Mouse (Mus musculus) cerebellum, adult 11 months (tissue): ENCODE measurements around the gene Dnm3.

ENCODE experiments used
- DNase-seq: peaks from one replicate; pipeline ENCODE4 v3.0.0; 2022

Gene Dnm3

DNA sequence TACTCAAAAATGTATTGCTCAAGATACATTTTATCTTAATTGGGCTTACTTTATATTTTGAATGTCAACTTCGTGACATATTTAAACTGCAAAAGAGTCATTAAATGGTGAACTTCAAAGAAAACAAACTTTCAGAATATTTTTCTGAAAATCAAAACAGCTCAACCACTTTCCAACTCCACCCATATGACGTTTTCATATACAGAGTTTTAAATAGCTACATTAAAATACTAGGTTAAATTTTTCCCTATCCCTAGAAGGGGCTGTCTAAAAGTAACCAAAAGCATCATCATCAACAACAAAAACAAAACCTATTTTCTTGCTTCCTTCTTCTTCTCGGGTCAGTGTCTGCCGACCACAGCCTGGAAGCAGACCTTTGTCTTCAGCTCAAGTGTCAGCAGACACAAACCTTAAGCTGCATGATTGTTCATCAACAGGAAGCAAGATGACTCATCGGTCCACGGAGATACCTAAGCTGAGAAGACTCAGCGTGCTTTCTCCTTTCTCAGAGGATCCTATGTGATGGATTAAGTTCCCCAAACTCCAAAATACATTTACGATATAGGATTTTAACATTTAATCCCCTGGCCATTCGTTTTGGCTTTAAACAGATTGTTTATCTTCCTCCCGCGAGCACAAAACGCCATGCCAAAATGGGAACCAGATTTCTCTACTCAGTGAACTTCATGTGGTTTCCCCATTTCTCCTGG lies 270.7 kb downstream of the Dnm3 start:
- no peak for DNase-seq

DNA sequence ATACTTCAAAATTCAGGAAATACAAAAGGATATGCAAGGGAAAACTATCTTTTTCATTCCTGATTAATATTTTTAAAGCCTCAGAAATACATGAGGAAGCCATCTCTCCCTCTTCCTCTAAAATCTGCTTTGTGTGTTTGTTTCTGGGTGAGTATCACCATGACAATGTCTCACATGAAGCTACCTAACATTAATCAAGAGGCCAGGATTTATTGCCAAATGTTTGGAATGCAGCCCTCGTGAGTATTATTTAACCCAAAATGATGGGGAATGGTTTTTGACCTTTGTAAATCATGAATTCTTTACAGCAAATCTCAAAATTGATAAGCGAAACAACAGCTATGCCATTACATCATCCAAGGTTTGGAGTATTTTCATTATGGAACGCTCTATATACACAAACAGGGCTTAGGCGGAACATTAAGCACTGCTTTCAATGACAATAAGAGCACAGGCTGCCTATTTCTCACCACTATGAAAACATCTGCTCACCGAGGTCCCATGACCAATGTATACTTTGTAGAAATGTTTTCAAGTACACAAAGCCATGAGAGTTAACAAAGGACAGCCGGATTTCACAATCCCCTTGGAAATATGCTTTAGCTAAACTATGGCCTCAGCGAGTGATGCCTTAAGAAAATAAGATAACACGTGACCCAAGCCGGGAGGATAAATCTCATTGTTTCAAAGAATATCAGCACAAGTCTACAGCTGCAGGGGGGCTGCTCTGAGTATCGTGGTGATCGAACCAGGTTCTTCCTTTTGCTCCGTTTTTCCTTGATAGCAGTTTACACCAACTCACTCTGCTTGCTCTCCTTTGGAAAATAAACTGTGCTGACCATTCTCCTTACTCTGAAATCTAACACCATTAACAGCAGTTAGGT lies 275.1 kb downstream of the Dnm3 start:
- DNase-seq = no peak

DNA sequence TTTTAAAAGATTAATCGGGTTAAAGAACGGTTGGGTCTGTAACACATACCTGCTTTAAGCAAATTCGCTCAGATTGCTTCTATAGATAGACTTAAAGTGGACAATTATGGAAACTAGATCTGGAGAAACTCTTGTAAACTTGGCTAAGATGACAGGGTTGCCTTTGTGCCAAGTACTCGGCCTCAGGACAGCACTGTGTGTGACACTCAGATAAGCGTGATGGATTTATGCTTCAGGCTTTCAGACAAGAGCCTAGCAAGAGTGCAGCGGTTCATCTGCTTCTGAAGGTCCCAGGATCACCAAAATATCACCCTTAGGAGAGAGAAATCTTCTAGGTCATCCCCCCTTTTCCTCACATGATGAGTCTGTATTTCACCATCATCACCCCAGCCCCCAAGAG lies 277.4 kb downstream of the Dnm3 start:
- DNase-seq = no peak

DNA sequence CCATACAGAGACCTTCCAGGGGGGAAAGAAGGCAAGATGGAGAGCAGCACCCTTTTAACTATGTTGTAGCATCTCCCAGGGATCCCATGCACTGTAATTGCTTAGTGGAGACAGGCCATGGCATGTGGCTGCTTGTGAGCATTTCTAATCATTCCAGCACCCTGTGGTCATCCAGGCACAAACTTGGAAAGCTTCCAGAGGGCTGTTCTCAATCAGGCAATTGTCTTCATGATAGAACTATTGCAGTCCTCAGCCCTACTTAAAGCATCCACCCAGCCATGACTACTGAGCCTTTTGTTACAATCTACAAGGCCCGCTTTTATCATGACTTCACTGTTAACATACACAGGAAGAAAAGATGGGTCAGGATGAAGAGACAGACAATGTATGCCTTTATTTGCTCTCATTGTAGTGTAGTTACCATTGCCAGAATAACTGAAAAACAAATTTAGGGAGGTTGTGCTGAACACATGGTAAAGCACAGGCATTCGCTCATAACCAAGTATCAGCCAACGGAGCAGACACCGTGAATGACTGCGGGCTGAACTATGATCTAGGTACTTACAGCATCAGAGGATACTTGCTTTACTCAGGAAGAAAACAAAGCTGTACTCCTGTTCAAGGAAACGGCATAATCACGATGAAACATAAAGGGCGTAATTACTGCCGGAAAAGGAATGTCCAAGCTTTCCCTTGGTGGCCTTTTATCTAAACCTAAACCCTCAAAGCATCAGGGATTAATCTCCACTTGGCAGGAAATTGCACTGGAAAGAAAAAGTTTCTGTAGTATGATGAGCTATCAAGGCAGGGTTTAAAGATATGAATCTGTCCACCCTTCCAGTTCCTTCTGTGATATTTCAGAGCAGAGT lies 280.8 kb downstream of the Dnm3 start:
- DNase-seq = peak; percentile 38

DNA sequence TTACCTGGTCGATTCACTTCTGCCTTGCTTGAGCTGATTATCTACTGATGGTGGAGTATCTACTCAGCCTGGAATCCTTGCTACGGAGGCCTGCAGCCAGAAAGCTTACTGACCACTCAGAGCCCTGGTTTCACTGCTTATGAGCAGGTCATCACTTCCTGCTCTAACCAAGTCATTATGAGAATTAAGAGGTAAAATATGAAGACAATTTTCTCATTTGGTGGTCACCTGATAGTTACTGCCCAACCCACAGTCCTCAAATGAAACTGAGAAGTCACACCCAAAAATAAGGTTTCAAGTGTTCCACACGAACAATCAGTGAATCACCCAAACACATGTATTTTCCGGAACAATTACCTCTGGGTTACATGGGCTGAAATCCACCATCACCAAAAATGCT lies 289.1 kb downstream of the Dnm3 start:
- DNase-seq = no peak

DNA sequence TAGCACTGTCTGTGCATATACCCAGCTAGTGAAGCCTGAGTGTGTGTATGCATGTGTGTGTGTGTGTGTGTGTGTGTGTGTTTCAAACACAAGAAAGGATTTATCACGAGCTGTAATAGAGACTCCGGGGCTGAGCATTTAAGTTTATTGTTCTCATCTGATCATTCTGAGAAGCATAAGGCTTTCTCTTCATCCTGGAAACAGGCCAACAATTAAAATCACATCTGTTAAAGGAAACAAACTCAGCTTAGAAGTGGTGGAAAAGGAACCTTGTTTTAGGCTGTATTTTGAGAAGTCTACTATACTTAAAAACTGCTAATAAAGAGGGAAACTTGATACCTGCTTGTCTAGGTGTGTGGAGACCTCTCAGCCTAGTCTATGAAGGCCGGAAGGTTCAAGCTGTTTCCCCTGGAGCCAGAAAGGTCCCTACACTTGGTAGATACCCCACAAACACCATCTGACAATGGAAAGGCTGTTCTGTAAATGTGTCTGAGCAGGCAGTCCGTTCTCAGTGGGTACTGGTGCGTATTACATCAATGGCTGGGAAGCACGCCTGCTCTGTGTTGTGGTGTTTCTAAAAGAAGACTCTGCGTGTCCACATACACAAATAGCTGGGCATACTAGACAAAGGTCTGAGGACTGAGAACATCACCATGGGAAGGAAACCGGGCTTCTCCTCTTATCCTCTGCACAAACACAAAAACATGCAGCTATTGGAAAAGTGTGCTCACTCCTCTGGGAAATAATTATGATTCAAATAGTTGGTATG lies 290.3 kb downstream of the Dnm3 start:
- no peak for DNase-seq

DNA sequence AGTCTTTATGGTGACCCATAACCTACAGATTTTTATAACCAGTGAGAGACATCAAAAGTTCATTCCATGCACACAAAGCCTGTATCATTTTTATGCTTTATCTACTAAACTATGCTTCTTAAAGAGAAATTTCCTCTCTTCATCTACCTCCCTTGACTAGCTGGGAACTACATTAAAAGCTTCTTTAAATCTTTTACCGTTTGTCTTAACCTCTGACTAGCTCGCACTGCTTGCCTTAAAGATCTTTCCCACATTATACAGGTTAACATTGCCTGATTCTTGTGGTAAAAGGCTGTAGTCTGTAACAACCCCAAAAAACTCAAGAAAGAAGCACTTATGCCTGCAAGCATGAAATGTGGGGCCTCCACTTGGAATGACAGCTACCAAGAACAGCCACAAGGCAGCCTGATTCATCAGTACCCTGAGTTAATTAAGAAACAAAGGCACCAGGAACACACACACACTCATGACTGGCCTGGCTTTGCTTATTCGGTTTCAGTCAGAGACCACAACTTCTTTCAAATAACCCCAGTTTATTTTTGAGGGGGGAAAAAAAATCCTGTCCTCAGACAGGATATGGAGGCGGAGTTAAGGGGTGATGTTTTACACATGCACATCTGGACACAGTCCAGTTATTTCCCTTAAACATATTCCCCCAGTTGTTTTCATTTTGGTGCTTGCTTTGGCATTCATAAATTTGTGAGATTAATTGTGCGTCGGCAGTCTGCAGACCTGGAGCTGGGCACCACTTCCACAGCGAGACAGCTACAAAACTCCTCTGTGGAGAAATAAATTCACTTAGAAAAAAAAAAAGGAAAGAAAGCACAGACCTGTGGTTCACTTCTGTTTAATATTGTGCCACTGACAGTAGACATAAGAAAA lies 291.1 kb downstream of the Dnm3 start:
- no peak for DNase-seq

DNA sequence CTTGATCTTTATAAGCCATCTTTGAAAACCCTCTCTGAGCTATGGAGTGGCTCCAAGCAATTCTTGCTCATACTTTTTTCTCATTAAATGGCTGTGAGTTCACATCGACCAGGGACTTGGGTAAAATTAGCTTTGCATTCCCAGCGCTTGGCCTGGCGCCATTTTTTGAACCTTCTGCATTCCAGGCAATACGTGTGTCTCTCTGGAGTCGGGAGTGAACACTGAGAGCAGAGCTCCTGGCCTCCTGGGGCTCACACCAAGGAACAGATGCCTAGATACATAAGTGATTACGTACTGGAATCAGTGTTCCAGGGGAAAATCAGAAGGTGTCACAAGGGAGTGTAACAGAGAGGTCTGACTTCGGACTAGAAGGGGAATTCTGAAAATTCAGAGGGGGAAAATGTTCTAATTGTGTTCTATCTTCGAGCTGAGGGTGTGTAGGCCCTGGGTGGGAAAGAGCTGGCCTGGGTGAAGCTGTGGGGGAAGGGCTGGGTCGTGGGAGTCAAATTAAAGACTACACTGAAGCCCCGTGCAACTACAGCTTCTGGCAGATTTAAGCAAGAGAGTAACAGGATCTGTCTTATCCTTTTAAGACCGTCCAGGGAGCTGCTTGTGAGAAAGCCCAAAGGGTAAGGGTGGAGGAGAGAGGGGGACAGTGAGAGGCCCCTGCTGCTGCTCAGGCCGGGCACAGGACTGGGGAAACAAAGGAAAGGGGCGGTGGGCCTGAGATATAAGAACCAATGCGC lies 293.7 kb downstream of the Dnm3 start:
- peak; percentile 62 for DNase-seq

DNA sequence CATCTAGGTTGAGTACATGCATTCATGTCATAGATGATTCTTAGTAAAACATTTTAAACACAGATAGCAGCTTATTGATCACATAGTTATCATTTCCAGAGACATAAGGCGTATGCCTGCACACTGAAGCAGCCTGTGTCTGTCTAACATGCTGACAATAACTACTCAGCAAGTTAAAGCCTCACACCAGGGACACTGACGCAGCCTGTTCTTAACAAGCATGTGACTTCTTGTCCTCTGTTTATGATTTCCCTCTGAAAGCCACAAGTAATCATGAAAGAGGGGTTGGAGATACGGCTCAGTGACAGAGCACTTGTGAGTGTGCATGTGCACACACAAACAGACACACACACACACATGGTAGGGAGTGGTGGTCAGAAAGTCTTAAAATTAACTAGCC lies 294.4 kb downstream of the Dnm3 start:
- no peak for DNase-seq

DNA sequence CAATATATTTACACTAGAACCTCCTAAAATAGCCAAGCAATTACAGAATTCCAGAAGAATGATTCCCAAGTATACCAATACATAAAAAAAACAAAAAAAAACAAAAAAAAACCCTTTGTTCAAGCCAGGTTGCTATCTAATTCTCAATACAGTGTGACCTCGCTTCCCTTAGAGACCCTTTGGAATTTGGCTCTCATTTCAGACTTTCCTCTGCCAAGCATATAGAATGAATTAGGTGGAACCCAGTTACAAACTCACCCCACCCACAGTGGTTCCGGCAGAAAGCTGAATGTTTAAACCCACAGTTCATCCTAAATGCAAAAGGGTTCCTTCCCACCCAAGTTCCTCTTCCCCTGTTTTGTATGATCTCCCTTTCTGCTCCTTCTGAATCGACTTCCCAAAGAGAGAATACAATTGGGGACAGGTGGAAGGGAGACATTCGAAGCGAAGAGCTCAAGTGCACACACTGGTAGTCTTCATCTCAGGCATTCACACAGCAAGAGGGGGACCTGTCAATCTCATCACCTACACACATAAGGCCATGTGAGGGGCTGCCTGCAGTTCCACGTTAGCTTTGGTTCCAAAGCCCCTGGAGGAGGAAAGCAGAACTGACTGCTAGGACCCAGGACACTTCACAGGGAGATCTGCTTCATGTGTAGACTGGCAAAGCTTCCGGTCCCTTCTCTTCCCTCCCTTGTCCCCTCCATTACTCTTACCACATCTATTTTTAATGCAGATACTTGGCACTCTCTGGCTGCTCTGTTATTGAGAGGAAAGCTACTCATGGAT lies 296.5 kb downstream of the Dnm3 start:
- DNase-seq = no peak

DNA sequence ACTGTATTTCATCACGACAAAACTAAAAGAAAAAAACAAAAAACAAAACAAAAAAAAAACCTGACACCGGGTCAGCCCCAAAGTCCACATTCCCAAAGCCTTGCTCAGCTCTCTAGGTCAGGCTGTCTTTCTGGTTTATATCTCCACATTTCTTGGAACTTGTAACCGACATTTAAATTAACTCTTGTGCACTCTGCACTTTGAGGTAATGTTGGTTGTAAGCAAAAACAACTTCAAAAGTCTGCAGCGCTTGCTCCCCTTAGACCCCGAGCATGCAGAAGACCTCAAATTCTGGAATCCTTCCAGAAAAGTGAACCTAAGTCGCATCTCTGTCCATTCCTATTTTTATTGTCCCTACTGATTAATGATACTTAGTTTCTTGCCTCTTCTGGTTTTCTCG lies 297.4 kb downstream of the Dnm3 start:
- no peak for DNase-seq

DNA sequence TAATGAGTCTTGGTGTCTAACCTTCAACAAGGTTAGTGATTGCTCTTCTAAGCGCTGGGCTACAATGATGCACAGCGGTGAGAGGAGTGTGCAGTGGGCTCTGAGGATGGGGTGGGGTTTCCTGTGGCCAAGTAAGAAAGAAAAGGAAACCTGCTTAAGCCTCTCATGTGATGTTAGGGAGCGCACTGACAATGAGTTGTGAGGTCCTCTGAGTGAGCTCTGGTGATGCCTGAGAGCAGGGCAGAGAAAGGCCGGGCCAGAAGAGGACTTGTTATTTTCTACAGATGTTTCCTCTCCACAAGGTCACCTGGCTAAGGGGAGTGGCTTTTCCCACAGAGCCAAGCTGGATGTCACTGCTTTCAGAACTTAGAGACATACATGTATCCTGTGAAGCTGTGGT lies 298.4 kb downstream of the Dnm3 start:
- DNase-seq = no peak

DNA sequence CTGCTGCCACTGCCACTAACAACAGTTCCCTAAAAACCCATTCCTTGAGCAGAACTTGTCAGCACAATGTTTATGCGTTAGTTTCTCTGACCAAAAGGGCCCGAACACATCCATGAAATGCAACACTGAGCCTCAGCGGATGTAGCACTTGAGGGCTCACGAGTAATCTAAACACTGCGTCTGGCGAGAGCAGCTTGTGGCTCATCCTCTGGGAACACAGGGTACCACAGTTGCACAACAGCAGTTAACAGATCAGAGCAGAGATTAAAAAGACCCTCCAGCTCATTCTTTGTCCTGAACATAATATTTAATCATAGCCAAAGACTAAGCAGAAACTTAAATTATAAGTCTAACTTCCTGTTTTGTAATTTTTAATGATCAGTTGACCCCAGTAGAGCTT lies 305.0 kb downstream of the Dnm3 start:
- DNase-seq = no peak

DNA sequence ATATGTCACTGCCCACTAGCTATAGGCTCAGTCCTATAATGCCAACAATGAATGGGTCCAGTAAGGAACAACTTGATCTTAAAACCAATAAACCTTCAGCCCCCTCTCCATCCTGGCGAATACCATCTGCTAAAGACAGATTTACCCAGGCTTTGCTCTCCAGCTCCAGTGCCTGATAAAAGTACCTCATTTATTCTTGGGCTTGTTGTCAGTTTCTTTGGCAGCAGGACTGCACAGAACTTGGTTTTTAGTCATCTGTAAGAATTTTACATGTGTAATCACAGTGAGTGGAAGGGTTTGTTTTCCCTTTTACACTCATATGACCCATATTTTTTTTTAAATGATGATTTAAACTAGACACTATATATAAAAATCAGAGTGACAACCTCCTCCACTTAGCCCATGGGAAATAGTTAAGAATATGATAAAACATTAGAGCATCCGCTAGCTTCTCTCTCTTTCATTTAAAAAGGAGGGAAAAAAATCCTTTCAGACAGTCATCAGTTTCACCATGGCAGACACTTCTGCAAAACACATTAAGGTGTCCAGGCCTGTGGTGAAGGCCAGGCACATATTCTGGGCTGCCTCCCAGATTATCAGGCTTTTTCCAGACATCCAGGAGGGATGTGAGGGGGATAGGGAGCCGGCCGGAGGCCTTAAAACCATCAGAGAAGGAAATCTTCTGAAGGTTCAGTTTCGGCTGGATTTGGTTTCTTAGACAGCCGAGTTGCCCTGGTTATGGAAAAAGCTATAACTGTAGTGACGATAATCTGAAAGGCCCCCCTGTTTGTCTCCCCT lies 313.9 kb downstream of the Dnm3 start:
- DNase-seq = no peak

DNA sequence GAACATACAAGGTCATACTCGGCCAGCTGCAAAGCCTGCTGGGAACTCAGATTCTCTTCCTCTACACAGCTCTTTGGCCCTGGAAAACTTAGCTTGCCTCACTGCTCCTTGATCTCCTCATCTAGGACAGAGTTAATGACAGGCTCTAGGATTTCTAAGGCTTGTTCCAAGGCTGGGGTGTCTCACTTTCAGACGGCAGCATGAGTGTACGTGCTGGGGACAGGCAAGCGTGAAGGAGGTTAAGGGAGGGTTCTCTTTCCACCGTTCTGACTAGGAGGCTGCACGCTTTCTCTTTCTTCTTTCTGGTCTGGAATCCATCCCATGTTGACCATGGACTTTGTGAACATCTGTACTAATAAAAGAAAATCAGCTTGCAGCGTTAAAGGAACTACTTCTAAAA lies 315.2 kb downstream of the Dnm3 start:
- DNase-seq = no peak

DNA sequence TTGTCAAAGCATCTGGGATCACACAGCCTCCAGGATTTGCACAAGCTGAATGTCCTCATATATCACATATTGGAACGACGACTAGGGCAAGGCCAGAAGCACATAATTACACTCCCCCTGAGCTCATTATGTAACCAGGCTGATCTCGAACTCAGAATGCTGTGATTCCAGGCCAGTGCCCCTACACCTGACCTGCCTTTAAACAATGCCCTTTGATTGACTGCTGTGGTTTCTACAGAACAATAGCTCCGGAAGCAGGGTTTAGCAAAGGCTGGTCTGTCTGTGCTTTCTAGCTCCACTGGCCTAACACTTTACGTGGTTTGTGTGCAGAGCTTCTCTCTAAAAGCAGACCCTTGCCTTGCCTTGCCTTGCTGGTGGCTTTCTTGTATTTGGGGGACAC lies 315.6 kb downstream of the Dnm3 start:
- no peak for DNase-seq

DNA sequence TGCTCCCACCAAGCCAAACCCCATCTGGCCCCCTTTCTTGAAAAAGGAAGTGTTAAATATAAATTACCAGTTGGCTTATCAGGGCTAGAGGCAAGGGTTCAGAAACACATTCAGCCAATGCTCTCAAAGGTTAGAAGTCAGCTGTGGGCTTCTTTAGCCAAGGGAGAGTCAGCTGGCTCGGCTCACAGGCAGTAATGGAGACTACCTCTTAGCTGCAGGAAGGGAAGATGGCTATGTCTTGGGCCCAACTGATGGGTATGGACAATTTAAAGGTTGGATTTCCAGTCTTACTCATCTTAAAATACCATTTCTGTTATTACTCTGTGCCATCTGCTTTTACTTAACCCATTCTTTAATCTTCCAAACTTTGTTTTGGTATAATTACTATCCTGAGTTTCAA lies 317.1 kb downstream of the Dnm3 start:
- DNase-seq = no peak

DNA sequence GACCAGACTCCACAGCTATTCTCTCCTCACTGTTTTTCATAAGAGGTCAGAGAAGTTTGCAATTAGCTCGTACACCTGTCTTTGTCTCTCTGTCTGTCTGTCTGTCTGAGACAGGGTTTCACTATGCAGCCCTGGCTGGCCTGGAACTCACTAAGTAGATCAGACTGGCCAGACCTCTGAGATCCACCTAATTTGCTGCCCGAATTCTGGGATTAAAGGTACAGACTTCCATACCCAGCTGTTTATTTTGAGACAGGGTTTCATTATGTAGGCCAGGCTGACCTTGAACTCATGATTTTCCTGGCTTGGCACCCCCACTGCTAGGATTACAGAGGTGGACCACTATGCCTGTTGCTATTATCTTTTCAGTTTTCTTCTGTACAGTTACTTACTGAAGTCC lies 319.3 kb downstream of the Dnm3 start:
- no peak for DNase-seq

DNA sequence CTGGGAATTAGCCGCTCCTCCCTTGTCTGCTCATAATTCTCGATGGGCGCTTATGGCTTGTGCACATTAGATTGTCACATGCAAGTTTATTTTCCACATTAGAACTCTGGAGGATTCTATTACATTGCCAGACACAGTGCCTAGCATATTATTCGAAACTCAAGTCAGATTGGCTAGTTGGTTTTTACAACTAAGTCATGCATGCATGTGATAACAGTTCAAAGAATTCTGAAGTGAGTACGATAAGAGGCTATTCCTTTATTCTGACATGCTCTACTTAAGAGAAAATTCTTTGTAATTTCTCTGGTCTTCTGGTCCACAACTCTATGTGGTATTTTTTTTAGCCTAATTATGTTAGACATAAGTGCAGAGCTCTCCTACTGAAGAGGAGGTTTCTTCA lies 320.2 kb downstream of the Dnm3 start:
- no peak for DNase-seq
